Mouse (Mus musculus) CH12.LX (cell line): ENCODE measurements around the gene Syngr2.

Experiments used
- BHLHE40 ChIP-seq: IDR thresholded peaks from 2 replicates; pipeline ENCODE4 v1.6.1; 2011; ENCODE audit warnings: mild to moderate bottlenecking, low read depth, low read length, improper control_type of control experiment
- CHD1 ChIP-seq: IDR thresholded peaks from 2 replicates; pipeline ENCODE4 v1.6.1; 2012; ENCODE audit warnings: low read depth, low read length, improper control_type of control experiment, inconsistent platforms
- CTCF ChIP-seq, 2 experiments: IDR thresholded peaks in 1 of 2; conservative IDR thresholded peaks in 1 of 2; 2 replicates each; pipeline ENCODE4 v1.5.1; 2011 to 2012; ENCODE audit warnings: low read depth in 2 of 2, low read length in 2 of 2, improper control_type of control experiment in 1 of 2, inconsistent platforms in 1 of 2, mild to moderate bottlenecking in 1 of 2, moderate library complexity in 1 of 2
- EP300 ChIP-seq: IDR thresholded peaks from 2 replicates; pipeline ENCODE4 v1.6.1; 2011; ENCODE audit warnings: low read length, improper control_type of control experiment
- JUND ChIP-seq: conservative IDR thresholded peaks from 2 replicates; pipeline ENCODE4 v1.6.1; 2011; ENCODE audit warnings: low read depth, low read length, improper control_type of control experiment
- MAX ChIP-seq: IDR thresholded peaks from 2 replicates; pipeline ENCODE4 v1.6.1; 2011; ENCODE audit warnings: low read length, improper control_type of control experiment
- MXI1 ChIP-seq: IDR thresholded peaks from 2 replicates; pipeline ENCODE4 v1.6.1; 2011; ENCODE audit warnings: mild to moderate bottlenecking, low read depth, low read length, improper control_type of control experiment
- PAX5 ChIP-seq: IDR thresholded peaks from 2 replicates; pipeline ENCODE4 v1.6.1; 2012; ENCODE audit warnings: low read length, inconsistent platforms, mixed read lengths
- POLR2A ChIP-seq: IDR thresholded peaks from 2 replicates; pipeline ENCODE4 v1.6.1; 2011; ENCODE audit warnings: low read depth, mild to moderate bottlenecking, improper control_type of control experiment, low read length
- TBP ChIP-seq: conservative IDR thresholded peaks from 2 replicates; pipeline ENCODE4 v1.6.1; 2011; ENCODE audit warnings: low read depth, low read length, improper control_type of control experiment
- TCF12 ChIP-seq: IDR thresholded peaks from 2 replicates; pipeline ENCODE4 v1.6.1; 2014; ENCODE audit warnings: low read depth, mild to moderate bottlenecking, inconsistent platforms, low read length, improper control_type of control experiment
- ZMIZ1 ChIP-seq: IDR thresholded peaks from 2 replicates; pipeline ENCODE4 v1.6.1; 2012; ENCODE audit warnings: low read depth, mild to moderate bottlenecking, inconsistent platforms, low read length, improper control_type of control experiment

GRCm38 (mm10) chr11:117863174-117863856 lies 53.8 kb downstream of the Syngr2 start:
- no peak for TF ChIP-seq EP300
- TF ChIP-seq POLR2A = no peak
- TF ChIP-seq MXI1 = no peak
- no peak for TF ChIP-seq ZMIZ1
- TF ChIP-seq CHD1 = no peak
- TF ChIP-seq CTCF (conservative IDR thresholded peaks at IDR 0.05 in 1 of 2, IDR thresholded peaks at IDR 0.05 in 1 of 2; ENCODE audit: low read depth in 2 of 2, low read length in 2 of 2) = no peak
- TF ChIP-seq PAX5 = no peak
- TF ChIP-seq BHLHE40 = no peak
- no peak for TF ChIP-seq JUND
- TF ChIP-seq TBP = no peak
- no peak for TF ChIP-seq MAX
- no peak for TF ChIP-seq TCF12
